Mouse (Mus musculus): ENCODE data around the gene Rpl29. TPM values are rescaled to one million over a fixed set of nuclear protein-coding genes. Genes with fewer than 3 reads are reported as not detected.

Rpl29 gene
- polyA plus RNA-seq, 1 experiment from 2014 or later = 648 TPM

Other genes with a start within 250 kb of the Rpl29 start
- gene Ppm1m, start 229.7 kb upstream of the Rpl29 start, polyA plus RNA-seq (2016; fragmentation: Nextera tagmentation; extraction: Ambion mirVana) = 30.7 and 34.1 TPM in 2 replicates
- 52.9 and 53.9 TPM in 2 replicates for gene Twf2, start 226.3 kb upstream of the Rpl29 start, polyA plus RNA-seq (2016; fragmentation: Nextera tagmentation; extraction: Ambion mirVana)
- gene Tlr9, start 206.9 kb upstream of the Rpl29 start, polyA plus RNA-seq (2016; fragmentation: Nextera tagmentation; extraction: Ambion mirVana) = not detected in 2 replicates
- gene Alas1, start 180.8 kb upstream of the Rpl29 start, polyA plus RNA-seq (2016; fragmentation: Nextera tagmentation; extraction: Ambion mirVana) = 129 and 133 TPM in 2 replicates
- 27.8 and 30.0 TPM in 2 replicates for gene Poc1a, start 148.4 kb upstream of the Rpl29 start, polyA plus RNA-seq (2016; fragmentation: Nextera tagmentation; extraction: Ambion mirVana)
- gene Dusp7, start 60.8 kb upstream of the Rpl29 start, polyA plus RNA-seq (2016; fragmentation: Nextera tagmentation; extraction: Ambion mirVana) = 16.9 and 20.1 TPM in 2 replicates
- gene Acy1, start 8.9 kb downstream of the Rpl29 start, polyA plus RNA-seq (2016; fragmentation: Nextera tagmentation; extraction: Ambion mirVana) = 26.9 and 27.1 TPM in 2 replicates
- 4.8 and 5.1 TPM in 2 replicates for gene Abhd14b, start 18.0 kb downstream of the Rpl29 start, polyA plus RNA-seq (2016; fragmentation: Nextera tagmentation; extraction: Ambion mirVana)
- 39.7 and 44.4 TPM in 2 replicates for gene Abhd14a, start 18.2 kb downstream of the Rpl29 start, polyA plus RNA-seq (2016; fragmentation: Nextera tagmentation; extraction: Ambion mirVana)
- 96.9 and 109 TPM in 2 replicates for gene Pcbp4, start 23.8 kb downstream of the Rpl29 start, polyA plus RNA-seq (2016; fragmentation: Nextera tagmentation; extraction: Ambion mirVana)
- gene Gpr62, start 36.5 kb downstream of the Rpl29 start, polyA plus RNA-seq (2016; fragmentation: Nextera tagmentation; extraction: Ambion mirVana) = 0.41 and 0.46 TPM in 2 replicates
- 32.5 and 34.5 TPM in 2 replicates for gene Rrp9, start 46.5 kb downstream of the Rpl29 start, polyA plus RNA-seq (2016; fragmentation: Nextera tagmentation; extraction: Ambion mirVana)
- gene Parp3, start 47.5 kb downstream of the Rpl29 start, polyA plus RNA-seq (2016; fragmentation: Nextera tagmentation; extraction: Ambion mirVana) = 1.0 and 1.6 TPM in 2 replicates
- not detected in 2 replicates for gene Iqcf1, start 70.5 kb downstream of the Rpl29 start, polyA plus RNA-seq (2016; fragmentation: Nextera tagmentation; extraction: Ambion mirVana)
- gene Iqcf5, start 85.1 kb downstream of the Rpl29 start, polyA plus RNA-seq (2016; fragmentation: Nextera tagmentation; extraction: Ambion mirVana) = not detected in 2 replicates
- not detected in 2 replicates for gene Iqcf3, start 132.2 kb downstream of the Rpl29 start, polyA plus RNA-seq (2016; fragmentation: Nextera tagmentation; extraction: Ambion mirVana)
- not detected in 2 replicates for gene Iqcf4, start 141.5 kb downstream of the Rpl29 start, polyA plus RNA-seq (2016; fragmentation: Nextera tagmentation; extraction: Ambion mirVana)
- gene Iqcf6, start 197.1 kb downstream of the Rpl29 start, polyA plus RNA-seq (2016; fragmentation: Nextera tagmentation; extraction: Ambion mirVana) = not detected in 2 replicates
- not detected in 2 replicates for gene Grm2, start 226.6 kb downstream of the Rpl29 start, polyA plus RNA-seq (2016; fragmentation: Nextera tagmentation; extraction: Ambion mirVana)